Mouse (Mus musculus) brown adipose tissue, adult 24 weeks (tissue): ENCODE measurements around the gene Slc35f5. TPM values are rescaled to one million over a fixed set of nuclear protein-coding genes. Genes with fewer than 3 reads are reported as not detected.

ENCODE experiments used
- H3K27ac ChIP-seq: fragments of 200-500 bp; replicated peaks from 2 replicates; pipeline ENCODE4 v1.5.1; 2012; ENCODE audit warnings: low read depth, mild to moderate bottlenecking, low read length
- H3K4me1 ChIP-seq: fragments of 200-500 bp; 2 replicates; pipeline ENCODE4 v1.6.1; 2012; ENCODE audit warnings: low read length, mixed read lengths; ENCODE audit not compliant: control insufficient read depth, insufficient read depth, insufficient read length
- H3K4me3 ChIP-seq: fragments of 200-500 bp; 2 replicates; pipeline ENCODE4 v1.5.1; 2012; ENCODE audit warnings: low read depth, mild to moderate bottlenecking, low read length, moderate library complexity; ENCODE audit not compliant: insufficient read depth
- polyA plus RNA-seq: library from polyadenylated mRNA; stranded (reverse); fragments of >200 nt; gene quantifications from 2 replicates; pipeline ENCODE4 v1.2.4, GENCODE M21; 2012; ENCODE audit not compliant: missing spikeins, insufficient read depth, insufficient read length

The Slc35f5 gene
- polyA plus RNA-seq, 1 experiment = 23.1 TPM

- H3K4me1 ChIP-seq = no peaks in the 10 kb centered on the region
- H3K4me3 ChIP-seq = no peak overlapping the region
- no peak overlapping the region for H3K27ac ChIP-seq
These were observed 10.0 kb upstream of the Slc35f5 start for GRCm38 (mm10) chr1:125550359-125550758.

GRCm38 (mm10) chr1:125551564-125551963 lies 8.8 kb upstream of the Slc35f5 start:
- H3K27ac ChIP-seq = no peak overlapping the region
- no peaks in the 10 kb centered on the region for H3K4me1 ChIP-seq
- H3K4me3 ChIP-seq = no peak overlapping the region

GRCm38 (mm10) chr1:125559261-125559660 lies 1.1 kb upstream of the Slc35f5 start:
- H3K27ac ChIP-seq = peak overlapping the region; percentile 47; the same call in 1 of the 2 replicates
- peaks cover 6% of the 10 kb centered on the region; the same call in 1 of the 2 replicates for H3K4me1 ChIP-seq
- H3K4me3 ChIP-seq = no peak overlapping the region

GRCm38 (mm10) chr1:125559721-125560120 lies 674 bp upstream of the Slc35f5 start:
- Histone ChIP-seq H3K4me1 (peaks cover 6% of the 10 kb centered on the region; the same call in 1 of the 2 replicates), H3K27ac (peak overlapping the region; percentile 71), H3K4me3 (peak overlapping the region; percentile 55)

DNA sequence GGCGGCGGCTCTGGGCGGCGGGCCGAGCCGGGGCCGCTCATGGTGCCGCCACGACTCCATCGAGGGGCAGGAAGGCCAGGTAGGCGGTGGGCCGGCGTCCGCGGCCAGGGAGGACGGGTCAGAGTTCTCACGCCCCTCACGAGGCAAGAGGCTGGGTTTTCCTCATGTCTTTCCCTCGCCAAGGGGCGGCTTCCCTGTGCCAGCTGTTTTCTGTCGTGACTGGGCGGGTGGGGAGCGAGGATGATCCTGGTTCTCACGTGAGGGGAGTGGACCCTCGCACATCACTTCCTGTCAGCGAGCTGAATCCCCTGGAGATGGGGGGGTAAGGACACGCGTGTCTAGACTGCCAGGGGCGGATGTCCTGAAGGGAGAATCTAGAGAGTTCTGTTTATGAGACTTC lies 811 bp downstream of the Slc35f5 start:
- Histone ChIP-seq H3K4me1 (peaks cover 6% of the 10 kb centered on the region; the same call in 1 of the 2 replicates), H3K4me3 (peak overlapping the region; percentile 80), H3K27ac (peak overlapping the region; percentile 82)

- Histone ChIP-seq H3K4me3 (peak overlapping the region; percentile 80), H3K27ac (peak overlapping the region; percentile 82)
These were observed 1.4 kb downstream of the Slc35f5 start for GRCm38 (mm10) chr1:125561841-125562240.

DNA sequence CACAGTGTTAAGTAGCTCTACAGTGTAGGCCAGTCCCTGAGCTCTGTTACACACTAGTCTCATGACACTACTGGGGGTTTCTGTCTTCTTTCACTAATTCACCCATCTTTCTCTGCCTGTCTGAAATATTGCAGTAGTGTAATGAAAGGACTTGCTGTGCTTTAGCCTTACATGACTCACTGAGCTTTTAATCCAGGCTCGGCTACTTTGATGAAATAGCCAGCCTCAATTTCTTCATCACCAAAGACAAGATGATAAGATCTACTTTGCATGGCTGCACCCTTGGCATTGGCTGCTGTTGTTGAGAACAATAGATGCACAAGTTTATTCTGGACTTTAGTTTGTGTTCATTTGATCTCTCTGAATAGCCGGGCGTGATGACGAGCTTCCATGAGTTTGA lies 7.7 kb downstream of the Slc35f5 start:
- H3K27ac ChIP-seq = no peak overlapping the region
- no peaks in the 10 kb centered on the region for H3K4me1 ChIP-seq
- no peak overlapping the region for H3K4me3 ChIP-seq

More at GRCm38 (mm10) chr1:125561841-125562240, 1.4 kb downstream of the Slc35f5 start:
- H3K4me1 ChIP-seq = peaks cover 6% of the 10 kb centered on the region; the same call in 1 of the 2 replicates

DNA sequence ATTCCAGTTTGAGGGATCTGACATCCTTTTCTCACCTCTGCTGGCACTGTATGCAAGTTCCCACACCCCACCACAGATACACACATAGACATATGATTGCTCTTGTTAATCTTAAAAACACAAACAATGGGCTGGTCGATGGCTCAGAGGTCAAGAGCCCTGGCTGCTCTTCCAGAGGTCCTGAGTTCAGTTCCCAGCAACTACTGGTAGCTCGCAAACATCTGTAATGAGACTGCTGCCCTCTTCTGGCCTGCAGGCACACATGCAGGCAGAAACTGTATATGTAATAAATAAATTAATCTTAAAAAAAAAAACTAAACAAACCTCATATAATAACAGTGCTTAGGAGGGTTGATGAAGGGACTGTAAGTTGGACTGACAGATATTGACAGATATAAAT lies 13.8 kb downstream of the Slc35f5 start:
- Histone ChIP-seq H3K27ac (no peak overlapping the region), H3K4me3 (no peak overlapping the region), H3K4me1 (no peaks in the 10 kb centered on the region)

DNA sequence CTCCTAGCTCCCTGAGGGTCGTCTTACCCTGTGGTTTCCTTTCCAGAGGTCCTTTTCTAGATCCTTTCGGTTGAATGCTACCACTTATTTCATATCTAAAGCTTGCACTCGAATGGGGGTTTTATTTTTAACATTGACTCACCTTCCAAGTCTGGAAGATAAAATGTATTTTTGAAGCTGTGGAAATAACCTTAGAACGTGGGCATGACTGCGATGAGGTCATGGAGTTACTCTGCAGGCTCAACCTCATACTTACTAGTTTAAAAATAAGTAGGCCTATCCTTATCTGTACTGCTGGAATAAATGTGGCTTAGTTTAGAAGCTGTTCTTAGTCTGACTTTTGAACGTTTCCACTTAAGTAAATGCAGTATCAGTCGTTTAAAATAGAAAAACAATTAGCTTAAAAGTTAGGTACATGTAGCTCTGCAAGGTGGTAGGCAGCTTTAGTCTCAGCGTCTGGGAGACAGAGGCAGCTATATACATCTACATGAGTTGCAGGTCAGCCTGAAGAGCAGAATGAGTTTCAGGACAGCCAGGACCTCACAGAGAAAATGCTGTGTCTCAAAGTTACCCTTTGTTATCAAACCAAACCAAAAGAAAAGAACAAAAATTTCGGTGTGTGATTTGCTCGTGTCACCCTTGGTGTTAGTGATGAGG lies 15.2 kb downstream of the Slc35f5 start:
- Histone ChIP-seq H3K4me3 (no peak overlapping the region), H3K27ac (no peak overlapping the region), H3K4me1 (no peaks in the 10 kb centered on the region)

DNA sequence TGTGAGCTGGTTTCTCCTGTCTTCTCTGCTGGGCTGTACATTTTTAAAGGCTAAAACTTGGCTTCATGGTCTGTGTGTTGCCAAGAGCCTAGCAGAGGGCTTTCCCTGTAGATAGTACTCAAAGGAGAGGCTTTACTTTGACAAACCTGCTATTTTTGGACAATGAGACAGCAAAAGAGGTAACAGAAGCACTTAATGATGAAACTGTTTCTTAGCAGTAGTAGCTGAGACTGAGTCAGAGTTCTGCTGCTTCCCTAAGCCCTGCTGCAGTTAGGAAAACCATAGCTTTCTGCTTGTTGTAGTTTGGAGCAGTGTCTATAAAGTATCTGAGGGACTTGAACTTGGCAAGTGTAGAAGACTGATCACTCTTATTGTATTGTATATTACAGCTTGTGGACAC lies 16.6 kb downstream of the Slc35f5 start:
- no peak overlapping the region for H3K4me3 ChIP-seq
- no peak overlapping the region for H3K27ac ChIP-seq
- H3K4me1 ChIP-seq = no peaks in the 10 kb centered on the region

GRCm38 (mm10) chr1:125578091-125578490 lies 17.7 kb downstream of the Slc35f5 start:
- H3K27ac ChIP-seq = no peak overlapping the region
- no peaks in the 10 kb centered on the region for H3K4me1 ChIP-seq
- no peak overlapping the region for H3K4me3 ChIP-seq

DNA sequence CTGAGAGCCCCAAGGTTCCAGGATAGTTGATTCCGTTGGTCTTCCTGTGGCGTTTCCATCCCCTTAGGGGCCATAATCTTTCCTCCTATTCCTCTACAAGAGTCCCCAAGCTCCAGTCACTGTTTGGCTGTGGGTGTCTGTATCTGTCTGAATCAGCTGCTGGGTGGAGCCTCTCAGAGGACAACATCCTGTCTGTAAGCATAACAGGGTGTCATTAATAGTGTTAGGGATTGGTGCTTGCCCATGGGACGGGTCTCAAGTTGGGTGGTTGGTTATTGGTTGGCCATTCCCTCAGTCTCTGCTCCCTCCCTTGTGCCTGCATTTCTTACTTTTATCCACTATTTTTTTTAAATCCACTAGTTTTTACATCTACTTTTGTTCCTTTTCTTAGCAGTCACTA lies 20.7 kb downstream of the Slc35f5 start:
- Histone ChIP-seq H3K27ac (no peak overlapping the region), H3K4me1 (no peaks in the 10 kb centered on the region), H3K4me3 (no peak overlapping the region)

- H3K27ac ChIP-seq = no peak overlapping the region
- no peak overlapping the region for H3K4me3 ChIP-seq
- no peaks in the 10 kb centered on the region for H3K4me1 ChIP-seq
These were observed 43.2 kb downstream of the Slc35f5 start for GRCm38 (mm10) chr1:125603620-125604019.

DNA sequence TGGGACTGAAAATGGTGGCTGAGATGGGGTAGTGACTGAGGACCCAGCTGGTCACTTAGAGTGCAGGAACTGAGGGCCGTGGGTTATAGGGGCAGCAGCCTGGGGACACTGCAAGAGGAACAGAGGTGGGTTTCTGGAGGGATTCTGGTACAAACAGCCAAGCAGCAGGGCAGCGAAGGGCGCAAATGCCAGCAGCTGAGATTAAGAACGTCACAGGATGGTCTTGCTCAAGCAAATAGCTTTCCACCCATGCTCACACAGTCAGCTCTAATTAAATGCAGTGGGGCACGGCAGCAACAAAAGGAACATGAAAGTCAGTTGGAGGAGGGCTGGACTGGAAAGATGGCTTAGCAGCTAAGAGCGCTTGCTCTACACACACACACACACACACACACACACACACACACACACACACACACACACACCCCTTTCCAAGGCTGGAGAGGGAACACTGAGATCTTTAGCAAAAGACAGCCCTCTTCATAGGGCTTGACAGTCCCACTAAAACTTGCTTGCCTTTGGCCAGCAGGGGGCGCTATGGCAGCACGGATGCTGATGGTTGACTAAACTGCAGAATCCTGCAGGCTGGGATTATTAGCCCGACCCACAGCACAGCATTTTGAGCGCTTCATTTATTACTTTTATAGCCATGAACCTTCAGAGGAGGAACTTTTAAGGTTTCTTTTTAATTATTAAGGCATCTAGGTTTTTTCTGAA lies 46.9 kb downstream of the Slc35f5 start:
- Histone ChIP-seq H3K27ac (no peak overlapping the region), H3K4me1 (no peaks in the 10 kb centered on the region), H3K4me3 (no peak overlapping the region)

DNA sequence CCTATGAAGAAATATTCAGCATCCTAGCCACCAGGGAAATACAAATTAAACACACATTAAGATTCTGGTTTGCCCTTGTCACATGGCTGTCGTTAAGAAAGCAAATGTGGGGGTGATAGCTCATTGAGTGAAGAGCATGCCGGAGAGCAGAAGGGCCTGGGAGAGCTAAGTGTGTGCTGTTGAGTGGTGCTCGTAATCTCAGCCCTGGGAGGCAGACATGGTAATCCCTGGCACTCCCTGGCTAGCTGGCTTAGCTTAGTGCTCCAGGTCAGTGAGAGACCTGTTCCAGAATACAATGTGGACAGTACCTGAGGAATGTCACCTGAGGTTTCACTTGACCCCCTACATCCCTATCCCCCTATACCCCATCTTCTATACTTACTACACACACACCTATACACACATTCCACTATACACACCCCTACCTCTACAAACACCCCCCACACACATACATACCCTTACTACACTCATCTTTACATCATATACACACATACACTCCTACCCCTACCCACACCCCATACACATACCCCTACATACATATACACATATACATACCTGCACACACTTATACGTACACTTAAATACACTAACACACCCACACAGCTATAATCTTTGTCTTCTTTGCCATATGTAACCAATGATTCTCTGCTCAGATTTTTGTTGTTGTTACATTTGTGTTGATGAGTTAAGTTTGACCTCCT lies 64.1 kb downstream of the Slc35f5 start:
- H3K4me3 ChIP-seq = no peak overlapping the region
- H3K4me1 ChIP-seq = no peaks in the 10 kb centered on the region
- H3K27ac ChIP-seq = no peak overlapping the region
